Mouse (Mus musculus) layer of hippocampus, adult 9-10 months (tissue): Measurements from ENCODE around the gene Iqcf1.

ENCODE experiments used
- DNase-seq: peaks from one replicate; pipeline ENCODE4 v3.0.0; 2022; ENCODE audit warnings: low spot score

Iqcf1 gene

GRCm38 (mm10) chr9:106499667-106500066 is at the start of gene Iqcf1:
Iqcf1 (plus strand) TSS chr9:106499967.
- DNase-seq: no peak

GRCm38 (mm10) chr9:106450661-106451060 is 49.1 kb upstream of the Iqcf1 start:
- no peak for DNase-seq

- DNase-seq: no peak
Measured at GRCm38 (mm10) chr9:106451298-106451697, 48.5 kb upstream of the Iqcf1 start.

GRCm38 (mm10) chr9:106451899-106452298 is 47.9 kb upstream of the Iqcf1 start:
- DNase-seq: no peak

- no peak for DNase-seq
Measured at GRCm38 (mm10) chr9:106452351-106452750, 47.4 kb upstream of the Iqcf1 start.

GRCm38 (mm10) chr9:106452821-106453220 is 46.9 kb upstream of the Iqcf1 start:
- no peak for DNase-seq

- no peak for DNase-seq
Measured at GRCm38 (mm10) chr9:106453271-106454070, 46.3 kb upstream of the Iqcf1 start, which contains the start of gene Pcbp4. Pcbp4 (plus strand) TSS chr9:106453291.

GRCm38 (mm10) chr9:106454071-106454761 is 45.6 kb upstream of the Iqcf1 start:
- DNase-seq: no peak

- DNase-seq: no peak
Measured at GRCm38 (mm10) chr9:106454888-106455681, 44.7 kb upstream of the Iqcf1 start.

GRCm38 (mm10) chr9:106456325-106457162 is 43.2 kb upstream of the Iqcf1 start:
- no peak for DNase-seq

- DNase-seq: no peak
Measured at GRCm38 (mm10) chr9:106457163-106457559, 42.6 kb upstream of the Iqcf1 start.

GRCm38 (mm10) chr9:106457920-106458319 is 41.8 kb upstream of the Iqcf1 start:
- DNase-seq: no peak

- no peak for DNase-seq
Measured at GRCm38 (mm10) chr9:106459946-106460345, 39.8 kb upstream of the Iqcf1 start.

GRCm38 (mm10) chr9:106460401-106461025 is 39.3 kb upstream of the Iqcf1 start:
- no peak for DNase-seq

GRCm38 (mm10) chr9:106461026-106461415 is 38.7 kb upstream of the Iqcf1 start:
- no peak for DNase-seq

- DNase-seq: no peak
Measured at GRCm38 (mm10) chr9:106461641-106462429, 37.9 kb upstream of the Iqcf1 start.

- DNase-seq: no peak
Measured at GRCm38 (mm10) chr9:106462430-106462800, 37.4 kb upstream of the Iqcf1 start.

- DNase-seq: no peak
Measured at GRCm38 (mm10) chr9:106463122-106464063, 36.4 kb upstream of the Iqcf1 start.
